Mouse (Mus musculus) thymus, postnatal 14 days (tissue): Measurements from ENCODE around the gene Atp13a3.

Experiments
- DNase-seq: peaks from one replicate; pipeline ENCODE4 v3.0.0; 2021

Gene Atp13a3

GRCm38 (mm10) chr16:30310647-30311046, 95.1 kb downstream of the Atp13a3 start, which contains the start of gene Gp5:
TSS of gene Gp5 (minus strand) at chr16:30310779.
- DNase-seq, result no peak

- no peak for DNase-seq
Measured at GRCm38 (mm10) chr16:30310171-30310515, 95.6 kb downstream of the Atp13a3 start.

- no peak for DNase-seq
Measured at GRCm38 (mm10) chr16:30309395-30310170, 96.2 kb downstream of the Atp13a3 start.

GRCm38 (mm10) chr16:30308616-30309394, 97.0 kb downstream of the Atp13a3 start:
- peak; percentile 53 for DNase-seq

- DNase-seq, result no peak
Measured at GRCm38 (mm10) chr16:30307961-30308615, 97.7 kb downstream of the Atp13a3 start.

- DNase-seq, result no peak
Measured at GRCm38 (mm10) chr16:30307306-30307705, 98.5 kb downstream of the Atp13a3 start.

GRCm38 (mm10) chr16:30306102-30306501, 99.7 kb downstream of the Atp13a3 start:
- DNase-seq, result no peak

- no peak for DNase-seq
Measured at GRCm38 (mm10) chr16:30304236-30304635, 101.5 kb downstream of the Atp13a3 start.

GRCm38 (mm10) chr16:30303411-30303810, 102.4 kb downstream of the Atp13a3 start:
- DNase-seq, result no peak

GRCm38 (mm10) chr16:30302686-30303085, 103.1 kb downstream of the Atp13a3 start:
- no peak for DNase-seq

GRCm38 (mm10) chr16:30299711-30300277, 106.0 kb downstream of the Atp13a3 start:
- no peak for DNase-seq

GRCm38 (mm10) chr16:30297450-30297849, 108.3 kb downstream of the Atp13a3 start:
- no peak for DNase-seq

GRCm38 (mm10) chr16:30296601-30297275, 109.0 kb downstream of the Atp13a3 start:
- no peak for DNase-seq

GRCm38 (mm10) chr16:30295106-30295505, 110.7 kb downstream of the Atp13a3 start:
- no peak for DNase-seq

GRCm38 (mm10) chr16:30290436-30290835, 115.3 kb downstream of the Atp13a3 start:
- no peak for DNase-seq

- no peak for DNase-seq
Measured at GRCm38 (mm10) chr16:30285701-30286100, 120.1 kb downstream of the Atp13a3 start.

GRCm38 (mm10) chr16:30283743-30284337, 121.9 kb downstream of the Atp13a3 start:
- peak; percentile 64 for DNase-seq

GRCm38 (mm10) chr16:30282844-30283495, 122.8 kb downstream of the Atp13a3 start, which contains the start of gene Lrrc15:
TSS of gene Lrrc15 (minus strand) at chr16:30283256.
- DNase-seq, result no peak

GRCm38 (mm10) chr16:30280676-30281297, 125.0 kb downstream of the Atp13a3 start:
- DNase-seq, result no peak

GRCm38 (mm10) chr16:30278406-30278805, 127.4 kb downstream of the Atp13a3 start:
- peak; percentile 32 for DNase-seq
